Mouse (Mus musculus) gastrocnemius, postnatal 10 days (tissue): Measurements from ENCODE around the gene Sparc. TPM values are rescaled to one million over a fixed set of nuclear protein-coding genes. Genes with fewer than 3 reads are reported as not detected.

Experiments used
- DNase-seq: peaks from one replicate; pipeline ENCODE4 v3.0.0; 2021; ENCODE audit warnings: mixed read lengths
- long read RNA-seq, 2 experiments: library from polyadenylated mRNA; stranded (forward); transcript quantifications; one replicate each; pipeline ENCODE4 v2.0.0; 2021
- total RNA-seq, 2 experiments: library from RNA; stranded (reverse); gene quantifications; 2 replicates each; pipeline ENCODE4 v1.2.3; 2021

Sparc gene
- 1,000 to 10,000 TPM; 2,118 to 2,804 TPM for total RNA-seq
- long read RNA-seq, experiment 1, transcript Sparc-201 (10 exons, 2,300 nt) = major isoform, 1,036 of 2,264 reads
- long read RNA-seq, experiment 1, transcript Sparc-202 (10 exons, 2,115 nt) = minor isoform, 216 of 2,264 reads
- long read RNA-seq, experiment 1, transcript Sparc-203 (4 exons, 909 nt) = minor isoform, 51 of 2,264 reads
- long read RNA-seq, experiment 1, transcript Sparc-205 (5 exons, 741 nt) = minor isoform, 338 of 2,264 reads
- long read RNA-seq, experiment 1, partial matches to known transcripts = 468 of 2,264 reads
- long read RNA-seq, experiment 1, other reads (novel, unspliced or antisense) = 154 of 2,264 reads
- long read RNA-seq, experiment 2, transcript Sparc-203 (4 exons, 909 nt) = minor isoform, 42 of 1,830 reads
- long read RNA-seq, experiment 2, transcript Sparc-205 (5 exons, 741 nt) = minor isoform, 263 of 1,830 reads
- long read RNA-seq, experiment 2, transcript Sparc-201 (10 exons, 2,300 nt) = major isoform, 827 of 1,830 reads
- long read RNA-seq, experiment 2, transcript Sparc-202 (10 exons, 2,115 nt) = minor isoform, 169 of 1,830 reads
- long read RNA-seq, experiment 2, partial matches to known transcripts = 391 of 1,830 reads
- long read RNA-seq, experiment 2, other reads (novel, unspliced or antisense) = 137 of 1,830 reads

DNA sequence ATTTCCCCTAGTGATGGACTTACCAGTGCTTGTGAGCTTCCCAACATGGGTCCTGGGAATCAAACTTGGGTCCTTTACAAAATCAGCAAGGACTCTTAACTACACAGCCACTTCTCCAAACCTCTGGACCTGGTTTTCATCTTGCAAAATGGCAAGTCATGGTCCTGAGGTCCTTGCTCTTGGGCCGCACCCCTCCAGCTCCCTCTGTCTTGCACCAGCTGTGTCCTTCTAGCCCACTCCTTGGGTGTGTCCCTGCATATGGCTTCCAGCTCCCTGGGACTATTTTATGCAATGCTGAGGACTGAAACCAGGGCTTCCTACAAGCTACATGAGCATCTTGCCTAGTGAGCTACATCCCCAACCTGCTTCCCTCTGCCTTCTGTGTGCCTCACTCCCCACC, at the start of gene Sparc:
TSS of gene Sparc (minus strand) at position 206 of the 400 bp plus-strand sequence.
- DNase-seq = no peak

DNA sequence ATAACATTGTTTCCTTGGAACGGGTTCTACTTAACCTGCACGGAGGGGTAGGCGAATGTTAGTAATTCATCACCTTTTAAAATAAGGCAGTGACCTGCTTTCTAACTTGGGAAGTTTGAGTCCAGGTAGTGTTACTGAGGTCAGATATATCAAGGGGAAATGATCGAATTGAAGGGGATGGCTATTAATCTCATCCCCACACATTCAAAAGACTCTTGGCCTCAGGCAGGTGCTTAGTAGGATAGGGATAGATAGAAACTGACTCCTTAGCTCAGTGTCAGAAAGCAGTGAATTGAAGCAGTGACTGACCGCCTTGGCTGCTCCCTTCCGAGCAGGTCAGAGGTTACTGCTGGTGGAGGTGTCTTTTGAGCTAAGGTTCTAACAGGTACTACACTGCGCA, 48.5 kb upstream of the Sparc start:
- no peak for DNase-seq

DNA sequence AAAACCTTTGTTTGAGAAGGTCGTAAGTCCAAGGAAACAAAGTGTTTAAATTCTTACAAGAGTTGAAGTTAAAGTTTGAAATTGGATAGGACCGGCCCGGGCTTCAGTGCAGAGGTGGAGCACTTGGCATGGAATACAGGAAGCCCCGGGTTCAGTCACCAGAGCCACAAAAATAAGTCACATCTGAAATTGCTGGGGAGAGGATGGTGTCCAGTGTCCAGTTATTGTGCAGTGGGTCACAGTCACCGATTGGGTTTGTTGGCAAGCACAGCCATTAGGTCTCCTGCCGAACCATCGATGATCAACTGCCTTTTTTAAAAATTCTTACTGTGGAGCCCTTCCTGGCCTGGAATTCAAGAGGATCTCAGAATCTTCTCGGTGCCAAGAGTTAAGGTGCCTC, 47.8 kb upstream of the Sparc start:
- no peak for DNase-seq

DNA sequence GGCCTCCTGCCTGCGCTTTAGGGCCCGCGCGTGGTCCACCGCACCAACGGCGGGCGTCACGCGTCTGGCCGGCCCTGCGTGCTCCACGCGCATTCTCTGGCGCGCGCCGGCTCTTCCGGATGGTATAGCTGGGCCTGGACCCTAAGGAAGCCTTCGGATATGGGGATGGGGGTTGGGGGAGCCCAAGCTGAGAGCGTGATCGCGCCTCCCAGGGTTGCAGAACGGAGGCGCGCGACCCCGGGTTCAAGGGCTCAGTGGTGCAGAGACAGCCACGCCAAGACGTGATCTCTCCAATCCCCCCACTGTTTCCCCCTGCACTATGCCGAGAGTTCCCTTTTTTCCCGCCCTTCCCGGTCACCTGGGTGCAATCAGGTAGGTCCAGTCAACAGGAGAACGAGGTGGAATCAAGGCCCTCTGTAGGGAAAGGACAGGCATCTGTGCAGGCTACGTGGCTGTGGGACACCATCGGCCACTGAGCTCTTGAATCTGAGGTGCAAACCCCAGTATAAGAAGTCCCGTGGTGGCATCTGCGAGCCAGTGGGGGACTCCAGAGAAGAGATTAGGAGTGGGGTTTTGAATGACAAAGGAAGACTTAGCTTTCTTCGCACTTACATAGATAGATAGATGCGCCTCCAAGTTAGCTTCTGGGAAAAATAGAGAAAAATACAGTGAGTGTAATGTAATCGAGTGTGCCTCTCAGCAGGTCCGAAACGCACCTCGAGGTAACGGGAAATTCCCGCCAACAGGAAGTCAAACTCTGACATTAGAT, 47.1 kb upstream of the Sparc start:
- DNase-seq = peak; percentile 16

DNA sequence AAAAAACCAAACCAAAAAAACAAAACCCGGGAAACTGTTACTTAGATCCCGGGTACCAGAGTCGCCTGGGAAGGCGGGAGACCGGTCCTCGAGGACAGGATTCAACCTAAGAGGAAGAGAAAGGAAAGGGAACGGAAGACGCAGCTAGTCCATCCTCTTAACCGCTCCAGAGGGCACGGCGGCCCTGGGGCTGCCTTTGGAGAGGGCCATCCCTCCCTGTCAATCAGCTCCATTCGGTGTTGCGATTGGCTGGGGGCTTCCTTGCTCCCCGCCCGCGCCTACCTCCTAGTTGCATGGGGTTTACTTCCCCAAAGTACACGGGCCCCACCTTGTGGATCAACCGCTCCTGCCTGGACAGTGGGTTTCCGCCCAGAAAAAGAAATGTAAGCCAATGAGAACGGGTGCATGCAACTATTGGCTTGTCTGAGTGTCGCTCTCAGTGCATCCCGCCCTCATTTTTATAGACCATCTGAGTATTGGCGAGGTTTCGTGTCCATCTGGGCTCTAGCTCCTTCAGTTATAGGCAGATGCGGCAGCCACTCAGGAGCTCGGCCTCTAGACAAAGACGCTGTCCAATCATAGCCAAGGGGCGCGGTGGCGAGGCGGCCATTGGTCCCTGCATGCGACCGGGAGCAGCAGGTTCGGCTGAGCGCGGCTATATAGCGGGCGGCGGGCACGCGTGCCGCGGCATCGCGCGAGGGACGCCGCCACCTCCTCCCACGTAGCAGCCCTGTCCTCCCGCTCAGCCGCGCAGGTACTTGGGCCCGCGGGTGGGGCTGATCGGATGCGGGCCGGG, 46.3 kb upstream of the Sparc start, which contains the start of gene G3bp1:
TSS of gene G3bp1 (plus strand) at position 638 of the 796 bp plus-strand sequence.
- peak; percentile 97 for DNase-seq

- DNase-seq = peak; percentile 47
These were observed 45.6 kb upstream of the Sparc start for GRCm38 (mm10) chr11:55468611-55469047.

GRCm38 (mm10) chr11:55468012-55468411, 45.0 kb upstream of the Sparc start:
- DNase-seq = no peak

DNA sequence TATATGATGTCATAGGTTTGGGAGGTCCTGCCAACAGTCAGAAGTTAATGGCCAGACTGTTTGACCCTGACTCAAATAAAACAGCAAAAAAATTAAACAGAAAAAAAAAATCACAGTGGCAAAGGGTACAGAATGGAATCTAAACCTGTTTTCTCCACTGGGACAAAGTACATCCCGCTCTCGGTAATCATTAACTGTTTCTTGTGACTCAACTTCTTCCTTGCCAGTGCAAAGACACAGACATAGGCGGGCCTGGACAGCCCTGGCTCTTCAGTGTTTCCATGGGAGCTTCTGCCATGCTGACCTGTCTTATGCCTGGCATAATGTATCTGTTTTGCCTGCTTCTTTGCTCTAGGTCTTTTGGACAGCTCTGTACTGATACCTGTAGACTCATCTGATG, 42.2 kb upstream of the Sparc start:
- DNase-seq = no peak

DNA sequence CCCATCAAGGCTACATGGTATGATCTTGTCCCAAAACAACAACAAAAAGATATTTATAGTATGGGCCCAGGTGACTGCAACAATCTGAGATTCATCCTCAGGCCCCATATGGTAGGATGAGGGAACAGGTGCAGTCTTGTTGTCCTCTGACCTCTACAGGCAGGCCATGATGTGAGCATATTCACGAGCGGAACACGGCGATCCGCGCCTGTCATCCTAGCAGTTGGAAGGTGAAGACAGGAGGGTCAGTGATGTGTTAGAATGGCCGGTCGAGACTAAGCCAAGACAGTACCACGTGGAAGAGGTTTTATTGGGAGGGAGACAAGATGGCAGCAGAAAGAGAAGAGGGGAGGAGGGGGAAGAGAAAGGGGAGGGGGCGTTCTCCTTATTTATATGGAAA, 41.7 kb upstream of the Sparc start:
- no peak for DNase-seq

- no peak for DNase-seq
These were observed 39.2 kb upstream of the Sparc start for GRCm38 (mm10) chr11:55462149-55462548.

DNA sequence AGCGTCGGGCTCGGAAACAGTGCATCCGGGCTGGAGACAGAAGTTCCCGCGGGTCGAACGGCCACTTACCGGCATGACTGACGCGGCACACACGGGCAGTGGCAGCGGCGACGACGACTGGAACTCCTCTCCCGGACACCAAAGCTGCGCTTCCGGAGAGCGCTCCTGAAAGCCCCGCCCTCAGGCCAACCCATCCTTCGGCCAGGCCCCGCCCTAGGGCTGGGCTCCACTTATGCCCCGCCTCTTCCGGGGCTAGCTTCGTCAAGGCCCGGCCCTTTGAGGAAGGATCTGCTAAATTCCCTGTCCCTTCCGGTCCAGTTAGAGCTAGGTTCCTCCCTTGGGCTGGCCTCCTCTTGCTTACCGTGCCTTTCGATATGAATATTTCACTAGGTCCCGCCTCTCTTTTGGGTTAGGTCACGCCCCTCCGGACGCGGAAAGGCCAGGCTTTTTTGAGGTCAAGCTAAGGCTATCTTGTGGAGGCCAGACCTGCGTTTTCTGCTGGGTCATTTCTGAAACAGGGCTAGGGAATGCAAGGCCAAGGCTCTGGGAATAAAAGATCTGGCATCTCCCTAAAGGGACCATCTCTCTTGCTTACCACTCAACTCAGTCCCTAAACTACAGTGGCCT, 38.1 kb upstream of the Sparc start, which contains the start of gene Atox1:
TSS of gene Atox1 (minus strand) at position 221 of the 627 bp plus-strand sequence.
- DNase-seq = peak; percentile 91

DNA sequence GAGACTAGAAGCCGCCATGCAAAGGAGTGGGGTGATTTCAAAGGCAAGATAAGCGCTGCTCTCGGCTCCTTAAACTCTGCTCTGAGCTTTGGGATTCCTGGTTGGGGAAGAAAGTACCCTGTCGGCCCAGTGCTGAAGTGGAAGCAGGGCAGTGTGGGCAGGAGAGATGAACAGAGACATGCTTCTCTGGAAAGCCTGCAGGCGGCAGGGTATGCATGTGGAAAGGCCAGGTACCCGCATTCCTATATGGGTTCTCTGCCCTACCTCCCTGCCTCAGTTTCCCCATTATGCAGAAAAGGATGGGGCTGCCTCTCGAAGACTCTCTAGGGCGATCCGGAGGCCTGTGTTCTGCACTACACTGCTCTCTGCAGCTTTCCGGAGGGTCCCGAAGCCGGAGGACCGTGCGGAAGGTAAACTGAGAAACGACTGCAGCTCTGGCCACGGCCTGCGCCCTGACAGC, 37.6 kb upstream of the Sparc start:
- DNase-seq = no peak

GRCm38 (mm10) chr11:55459850-55460558, 37.0 kb upstream of the Sparc start:
- DNase-seq = no peak

DNA sequence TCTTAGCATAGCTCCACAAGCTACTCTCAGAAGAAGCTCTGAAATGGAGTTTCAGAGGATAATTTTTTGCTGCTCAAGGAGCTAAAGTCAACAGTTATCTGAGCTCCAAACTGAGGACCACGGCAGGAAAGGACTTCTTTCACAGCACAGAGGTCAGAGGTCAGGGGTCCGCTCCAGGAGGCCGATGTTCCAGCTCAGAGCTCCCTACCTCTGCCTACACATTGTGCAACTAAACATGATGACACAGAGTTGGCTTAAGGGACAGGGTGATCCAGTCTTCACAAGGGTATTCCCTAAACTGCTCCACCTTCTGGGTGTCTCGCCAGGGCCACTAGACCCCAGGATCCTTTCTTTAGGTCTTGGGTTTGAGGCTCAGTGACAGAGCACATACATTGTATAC, 35.5 kb upstream of the Sparc start:
- DNase-seq = no peak

DNA sequence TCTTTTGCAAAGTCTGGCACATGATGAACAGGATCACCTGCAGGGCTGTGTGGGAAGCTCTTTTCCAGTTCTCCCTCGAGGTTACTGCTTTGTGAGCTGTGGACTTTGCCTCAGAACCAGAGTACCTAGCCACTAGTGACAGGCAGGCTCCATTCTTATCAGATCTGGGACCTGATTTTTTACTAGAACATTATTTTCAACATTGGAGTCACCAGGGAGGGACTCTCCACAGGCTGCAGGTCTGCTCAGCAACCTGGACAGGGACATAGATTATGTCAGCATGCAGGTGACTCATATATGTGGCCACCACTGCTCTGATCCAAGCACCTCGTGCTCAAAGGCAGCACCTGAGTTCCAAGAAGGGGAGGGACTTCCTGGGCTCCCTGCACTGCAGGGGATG, 32.2 kb upstream of the Sparc start:
- no peak for DNase-seq

- no peak for DNase-seq
These were observed 30.7 kb upstream of the Sparc start for GRCm38 (mm10) chr11:55453640-55454039.

GRCm38 (mm10) chr11:55450311-55450710, 27.3 kb upstream of the Sparc start:
- no peak for DNase-seq

DNA sequence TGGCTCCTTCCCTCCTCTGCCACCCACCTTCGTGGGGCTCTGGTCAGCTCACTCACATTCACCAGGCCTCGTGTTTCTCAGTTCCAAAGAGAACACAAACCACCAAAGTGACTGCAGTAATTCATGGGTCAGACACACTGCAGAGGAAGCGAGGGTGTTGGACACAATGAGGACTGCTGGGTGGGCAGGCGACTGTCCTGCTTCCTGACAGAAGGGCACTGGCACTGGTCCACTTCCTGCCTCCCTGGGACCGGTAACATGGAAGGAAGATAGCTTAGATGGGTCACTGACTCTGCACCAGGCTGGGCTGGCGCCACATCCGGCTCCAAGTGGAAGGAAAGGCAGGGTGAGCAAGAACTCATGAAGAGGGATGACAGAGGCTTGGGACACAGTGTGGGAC, 26.5 kb upstream of the Sparc start:
- DNase-seq = no peak

- peak; percentile 76 for DNase-seq
These were observed 23.6 kb upstream of the Sparc start for GRCm38 (mm10) chr11:55446579-55446978.

- no peak for DNase-seq
These were observed 21.8 kb upstream of the Sparc start for GRCm38 (mm10) chr11:55444772-55445171.

GRCm38 (mm10) chr11:55439718-55440117, 16.7 kb upstream of the Sparc start:
- DNase-seq = no peak
